Mouse (Mus musculus) heart, embryonic 14.5 days (tissue): ENCODE results near the gene Aldh3b2. TPM values are rescaled to one million over a fixed set of nuclear protein-coding genes. Genes with fewer than 3 reads are reported as not detected.
"Not testable (repeated sequence)": the region's sequence is repeated elsewhere in the genome, so short reads cannot be mapped to it uniquely, and the experiment has no call there.

Experiments
- ATAC-seq: fragments of 200-750 bp; cut with Nextera tagmentation; 2 replicates; pipeline ENCODE4 v1.8.0; 2017; ENCODE audit warnings: low read depth, moderate TSS enrichment; ENCODE audit not compliant: insufficient number of reproducible peaks, insufficient read depth, low FRiP score
- H3K27ac ChIP-seq, 2 experiments: fragments of 200-500 bp in 1 of 2; fragments of 300-500 bp in 1 of 2; sonication (generic) in 1 of 2; replicated peaks in 1 of 2; 2 replicates each; pipeline ENCODE4 v1.5.1; 2012 to 2014; ENCODE audit warnings: low read depth in 2 of 2, low read length in 2 of 2, control low read depth in 1 of 2, mild to moderate bottlenecking in 1 of 2, mixed read lengths in 1 of 2; ENCODE audit not compliant: control insufficient read depth in 1 of 2, insufficient read depth in 1 of 2
- H3K27me3 ChIP-seq: fragments of 300-500 bp; sonication (generic); 2 replicates; pipeline ENCODE4 v1.6.1; 2014; ENCODE audit warnings: mild to moderate bottlenecking, low read length, control low read depth; ENCODE audit not compliant: control insufficient read depth, insufficient read depth
- H3K36me3 ChIP-seq: fragments of 300-500 bp; sonication (generic); 2 replicates; pipeline ENCODE4 v1.6.1; 2014; ENCODE audit warnings: mild to moderate bottlenecking, control low read depth, low read length, mixed read lengths; ENCODE audit not compliant: control insufficient read depth, insufficient read depth
- H3K4me1 ChIP-seq, 2 experiments: fragments of 200-500 bp in 1 of 2; fragments of 300-500 bp in 1 of 2; sonication (generic) in 1 of 2; 2 replicates each; pipeline ENCODE4 v1.6.1; 2012 to 2014; ENCODE audit warnings: low read length in 2 of 2, control low read depth in 1 of 2, mixed read lengths in 1 of 2; ENCODE audit not compliant: control insufficient read depth in 2 of 2, insufficient read depth in 2 of 2
- H3K4me2 ChIP-seq: fragments of 300-500 bp; sonication (generic); 2 replicates; pipeline ENCODE4 v1.6.1; 2014; ENCODE audit warnings: mild to moderate bottlenecking, low read length
- H3K4me3 ChIP-seq, 2 experiments: fragments of 200-500 bp in 1 of 2; fragments of 300-500 bp in 1 of 2; sonication (generic) in 1 of 2; 2 replicates each; pipeline ENCODE4 v1.5.1; 2012 to 2014; ENCODE audit warnings: low read length in 2 of 2, mild to moderate bottlenecking in 2 of 2, control low read depth in 1 of 2, low read depth in 1 of 2, moderate library complexity in 1 of 2; ENCODE audit not compliant: control insufficient read depth in 1 of 2, insufficient read depth in 1 of 2
- H3K9ac ChIP-seq: fragments of 300-500 bp; sonication (generic); 2 replicates; pipeline ENCODE4 v1.6.1; 2014; ENCODE audit warnings: mild to moderate bottlenecking, low read length
- H3K9me3 ChIP-seq: fragments of 300-500 bp; sonication (generic); 2 replicates; pipeline ENCODE4 v1.6.1; 2016; ENCODE audit warnings: low read length, control low read depth; ENCODE audit not compliant: control insufficient read depth
- WGBS: fragments of 180-500 bp; shearing (Covaris S2); extraction: QIAGEN DNeasy Blood & Tissue Kit; methylation state at CpG from one replicate; pipeline ENCODE4 v1.1.7; 2014; 5-methylcytosine and 5-hydroxymethylcytosine counted together
- polyA plus RNA-seq: library from polyadenylated mRNA; unstranded; fragments of >200 nt; fragmentation: Nextera tagmentation; extraction: Ambion mirVana; gene quantifications from 2 replicates; pipeline ENCODE4 v1.2.1, GENCODE M21; 2014

The Aldh3b2 gene
- polyA plus RNA-seq, 1 experiment from 2014 or later: 0.18 TPM

GRCm38 (mm10) chr19:3959030-3959429 lies 13.1 kb upstream of the Aldh3b2 start:
- no peak for ATAC-seq
- Histone ChIP-seq H3K4me1 (peaks cover 0 to 6% of the 10 kb centered on the region in 2 experiments; a peak in 1 of 4 replicates), H3K36me3 (no peaks in the 10 kb centered on the region), H3K27me3 (0 out of 2 replicates have a peak, but pooled peaks cover 3% of the 10 kb centered on the region), H3K9ac (no peak overlapping the region), H3K9me3 (no peaks in the 10 kb centered on the region), H3K4me3 (no peak overlapping the region), H3K27ac (no peak overlapping the region), H3K4me2 (no peak overlapping the region)

DNA sequence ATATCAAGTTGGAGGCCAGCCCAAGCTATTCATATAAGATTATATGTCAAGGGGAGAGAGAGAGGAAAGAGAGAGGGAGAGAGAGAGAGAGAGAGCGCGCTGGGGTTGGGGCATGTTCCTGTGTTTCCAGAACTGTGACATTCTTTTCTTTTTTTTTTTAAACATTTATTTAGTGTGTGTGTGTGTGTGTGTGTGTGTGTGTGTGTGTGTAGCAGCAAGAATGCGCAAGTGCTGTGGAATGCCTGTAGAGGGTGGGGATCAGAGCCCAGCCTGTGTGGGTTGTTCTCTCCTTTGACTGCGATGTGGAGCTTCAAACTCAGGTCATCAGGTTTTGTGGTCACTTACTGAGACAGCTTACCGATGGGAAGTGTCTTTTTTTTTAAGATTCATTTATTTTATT lies 11.9 kb upstream of the Aldh3b2 start:
- Histone ChIP-seq H3K27ac (no peak overlapping the region), H3K9me3 (no peaks in the 10 kb centered on the region), H3K9ac (no peak overlapping the region), H3K27me3 (0 out of 2 replicates have a peak, but pooled peaks cover 3% of the 10 kb centered on the region), H3K4me1 (peaks cover 0 to 6% of the 10 kb centered on the region in 2 experiments; a peak in 1 of 4 replicates), H3K4me2 (no peak overlapping the region), H3K36me3 (no peaks in the 10 kb centered on the region), H3K4me3 (no peak overlapping the region)
- no peak for ATAC-seq
- 82% methylated on average over 5 of the region's 5 CpGs for WGBS

DNA sequence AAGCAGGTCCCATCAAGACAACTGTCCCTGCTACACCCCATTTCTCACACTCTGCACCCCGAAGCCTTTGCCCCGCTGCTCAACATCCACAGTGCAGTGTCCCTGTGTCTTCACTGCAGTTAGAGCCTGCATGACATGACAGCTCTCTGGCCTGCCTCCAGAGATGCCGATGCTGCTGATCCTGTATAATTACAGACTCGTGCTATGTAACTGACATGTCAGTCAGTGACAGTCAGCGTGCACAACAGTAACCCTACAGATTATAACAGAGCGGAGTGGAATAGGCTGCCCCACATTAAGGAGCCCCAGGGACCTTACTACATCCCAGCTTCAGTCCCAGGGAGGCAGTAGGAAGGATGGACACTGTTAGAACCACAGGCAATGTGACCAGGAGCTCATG lies 10.3 kb upstream of the Aldh3b2 start:
- 67% methylated on average over 6 of the region's 6 CpGs for WGBS
- ATAC-seq: not testable (repeated sequence)

DNA sequence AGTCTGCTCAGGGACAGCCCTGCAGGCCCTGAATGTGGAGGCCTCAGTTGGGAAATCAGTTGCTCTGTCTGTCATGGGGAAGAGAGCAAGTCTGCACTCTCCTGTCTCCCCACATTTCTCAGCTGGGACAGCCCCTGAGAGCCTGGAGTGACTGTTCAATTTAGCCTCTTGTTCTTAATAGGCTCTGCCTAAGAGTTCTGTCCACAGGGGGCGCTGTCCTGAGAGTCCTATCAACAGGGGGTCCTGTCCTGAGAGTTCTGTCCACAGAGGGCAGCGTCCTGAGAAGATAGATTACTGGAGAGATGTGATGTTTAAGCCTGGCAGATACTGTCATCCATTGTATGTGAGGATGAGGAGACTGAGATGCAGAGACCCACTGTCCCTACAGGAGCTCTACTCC lies 9.7 kb upstream of the Aldh3b2 start:
- Histone ChIP-seq H3K4me2 (no peak overlapping the region), H3K36me3 (no peaks in the 10 kb centered on the region), H3K27ac (no peak overlapping the region), H3K4me3 (no peak overlapping the region), H3K27me3 (no peaks in the 10 kb centered on the region), H3K9me3 (no peaks in the 10 kb centered on the region), H3K9ac (no peak overlapping the region), H3K4me1 (peaks cover 0 to 5% of the 10 kb centered on the region in 2 experiments; a peak in 2 of 4 replicates)
- ATAC-seq: no peak
- 18% methylated on average over 2 of the region's 2 CpGs for WGBS

More for the DNA sequence above, 10.3 kb upstream of the Aldh3b2 start:
- not testable (repeated sequence) for H3K4me1 ChIP-seq, H3K27me3 ChIP-seq, H3K9me3 ChIP-seq, H3K36me3 ChIP-seq, H3K27ac ChIP-seq, H3K4me2 ChIP-seq, H3K4me3 ChIP-seq, H3K9ac ChIP-seq

GRCm38 (mm10) chr19:3964030-3964429 lies 8.1 kb upstream of the Aldh3b2 start:
- Histone ChIP-seq H3K4me1 (peaks cover 2 to 5% of the 10 kb centered on the region in 2 experiments; a peak in 3 of 4 replicates), H3K4me3 (no peak overlapping the region), H3K36me3 (no peaks in the 10 kb centered on the region), H3K4me2 (no peak overlapping the region), H3K27ac (no peak overlapping the region), H3K27me3 (no peaks in the 10 kb centered on the region), H3K9me3 (no peaks in the 10 kb centered on the region), H3K9ac (no peak overlapping the region)
- 72% methylated on average over 4 of the region's 4 CpGs for WGBS
- ATAC-seq: no peak

GRCm38 (mm10) chr19:3966330-3967075 lies 5.6 kb upstream of the Aldh3b2 start:
- Histone ChIP-seq H3K9me3 (no peaks in the 10 kb centered on the region), H3K9ac (no peak overlapping the region), H3K4me2 (no peak overlapping the region), H3K27ac (no peak overlapping the region), H3K4me1 (peaks cover 3 to 5% of the 10 kb centered on the region in 2 experiments; a peak in 3 of 4 replicates), H3K27me3 (no peaks in the 10 kb centered on the region), H3K4me3 (no peak overlapping the region), H3K36me3 (no peaks in the 10 kb centered on the region)
- ATAC-seq: no peak
- WGBS: 64% methylated on average over 11 of the region's 11 CpGs

DNA sequence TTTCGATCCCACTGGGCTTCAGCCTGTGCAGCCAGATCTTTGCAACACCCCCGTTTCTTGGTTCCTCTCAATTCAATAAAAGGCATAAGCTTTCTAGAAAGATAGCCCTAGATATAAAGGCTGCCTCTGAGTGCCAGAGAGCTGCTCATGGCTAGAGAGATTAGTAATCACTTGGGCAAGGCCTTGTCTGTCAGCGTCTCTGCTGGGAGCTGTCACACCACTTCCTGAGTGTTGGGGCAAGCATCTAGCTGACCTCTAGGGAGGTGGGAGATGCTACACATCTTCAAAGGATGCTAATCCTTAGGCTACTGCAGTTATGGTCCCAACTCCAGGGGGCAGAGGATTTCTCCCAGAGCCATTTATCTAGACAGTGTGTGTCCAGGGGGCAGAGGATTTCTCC lies 4.9 kb upstream of the Aldh3b2 start:
- Histone ChIP-seq H3K9me3 (no peaks in the 10 kb centered on the region), H3K27me3 (no peaks in the 10 kb centered on the region), H3K27ac (no peak overlapping the region), H3K36me3 (no peaks in the 10 kb centered on the region), H3K4me3 (no peak overlapping the region), H3K9ac (no peak overlapping the region), H3K4me1 (peaks cover 3 to 5% of the 10 kb centered on the region in 2 experiments; a peak in 3 of 4 replicates), H3K4me2 (no peak overlapping the region)
- WGBS: 28% methylated on average over 3 of the region's 3 CpGs
- ATAC-seq: no peak

DNA sequence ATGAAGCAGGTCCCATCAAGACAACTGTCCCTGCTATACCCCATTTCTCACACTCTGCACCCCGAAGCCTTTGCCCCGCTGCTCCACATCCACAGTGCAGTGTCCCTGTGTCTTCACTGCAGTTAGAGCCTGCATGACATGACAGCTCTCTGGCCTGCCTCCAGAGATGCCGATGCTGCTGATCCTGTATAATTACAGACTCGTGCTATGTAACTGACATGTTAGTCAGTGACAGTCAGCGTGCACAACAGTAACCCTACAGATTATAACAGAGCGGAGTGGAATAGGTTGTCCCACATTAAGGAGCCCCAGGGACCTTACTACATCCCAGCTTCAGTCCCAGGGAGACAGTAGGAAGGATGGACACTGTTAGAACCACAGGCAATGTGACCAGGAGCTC lies 2.5 kb downstream of the Aldh3b2 start:
- not testable (repeated sequence) for H3K27ac ChIP-seq, H3K27me3 ChIP-seq, H3K4me3 ChIP-seq, ATAC-seq, H3K36me3 ChIP-seq, H3K4me2 ChIP-seq, H3K9ac ChIP-seq, H3K4me1 ChIP-seq, H3K9me3 ChIP-seq
- WGBS: 69% methylated on average over 6 of the region's 6 CpGs
